Mouse (Mus musculus): ENCODE results near the gene Gm17334. TPM values are rescaled to one million over a fixed set of nuclear protein-coding genes. Genes with fewer than 3 reads are reported as not detected.

Gene Gm17334
- polyA plus RNA-seq, 1 experiment: 0.18 TPM

- Histone ChIP-seq H3K4me3 (ENCODE audit: insufficient read depth, poor library complexity, severe bottlenecking) (no peak overlapping the region), H3K36me3 (ENCODE audit: control insufficient read depth, insufficient read depth) (no peaks in the 10 kb centered on the region), H3ac (ENCODE audit: control insufficient read depth, insufficient read length, low read depth) (no peak overlapping the region), H3K27me3 (ENCODE audit: control insufficient read depth, insufficient read depth, insufficient read length) (no peaks in the 10 kb centered on the region), H3K79me2 (ENCODE audit: control insufficient read depth, insufficient read depth) (no peaks in the 10 kb centered on the region), H3K79me3 (ENCODE audit: low read depth) (no peaks in the 10 kb centered on the region)
- no peak for TF ChIP-seq MYOD1 (IDR thresholded peaks at IDR 0.05; ENCODE audit: control insufficient read depth, insufficient read length, low read depth)
- no peak for TF ChIP-seq MYOG (IDR thresholded peaks at IDR 0.05; ENCODE audit: control insufficient read depth, extremely low read depth, insufficient read length)
- no peak for TF ChIP-seq MAX (IDR thresholded peaks at IDR 0.05)
- no peak for TF ChIP-seq CEBPB (IDR thresholded peaks at IDR 0.05; ENCODE audit: low read depth)
- TF ChIP-seq USF1 (IDR thresholded peaks at IDR 0.05; ENCODE audit: low read depth): no peak
Measured at GRCm38 (mm10) chr11:53734970-53735681, 37.9 kb downstream of the Gm17334 start.

- H3K4me3 ChIP-seq (ENCODE audit: insufficient read depth, poor library complexity, severe bottlenecking): no peak overlapping the region
- TF ChIP-seq FOSL1 (IDR thresholded peaks at IDR 0.05; ENCODE audit: insufficient read depth, low read length, poor library complexity, severe bottlenecking) (no peak), MAX (IDR thresholded peaks at IDR 0.05) (no peak), CEBPB (IDR thresholded peaks at IDR 0.05; ENCODE audit: low read depth) (no peak), USF1 (IDR thresholded peaks at IDR 0.05; ENCODE audit: low read depth) (no peak), MYOD1 (IDR thresholded peaks at IDR 0.05; ENCODE audit: control insufficient read depth, insufficient read length, low read depth) (no peak), MYOG (IDR thresholded peaks at IDR 0.05; ENCODE audit: control insufficient read depth, extremely low read depth, insufficient read length) (no peak), CTCF (IDR thresholded peaks at IDR 0.05; ENCODE audit: control insufficient read depth, insufficient read depth, insufficient read length) (no peak)
- no peaks in the 10 kb centered on the region for H3K27me3 ChIP-seq (ENCODE audit: control insufficient read depth, insufficient read depth, insufficient read length)
- no peaks in the 10 kb centered on the region for H3K36me3 ChIP-seq (ENCODE audit: control insufficient read depth, insufficient read depth)
- H3K79me3 ChIP-seq (ENCODE audit: low read depth): no peaks in the 10 kb centered on the region
- no peaks in the 10 kb centered on the region for H3K79me2 ChIP-seq (ENCODE audit: control insufficient read depth, insufficient read depth)
- no peak overlapping the region for H3ac ChIP-seq (ENCODE audit: control insufficient read depth, insufficient read length, low read depth)
Measured at GRCm38 (mm10) chr11:53734431-53734830, 38.6 kb downstream of the Gm17334 start.

GRCm38 (mm10) chr11:53733824-53734223, 39.2 kb downstream of the Gm17334 start:
- Histone ChIP-seq H3K79me3 (ENCODE audit: low read depth) (no peaks in the 10 kb centered on the region), H3K4me3 (ENCODE audit: insufficient read depth, poor library complexity, severe bottlenecking) (no peak overlapping the region), H3ac (ENCODE audit: control insufficient read depth, insufficient read length, low read depth) (no peak overlapping the region), H3K36me3 (ENCODE audit: control insufficient read depth, insufficient read depth) (no peaks in the 10 kb centered on the region), H3K79me2 (ENCODE audit: control insufficient read depth, insufficient read depth) (no peaks in the 10 kb centered on the region), H3K27me3 (ENCODE audit: control insufficient read depth, insufficient read depth, insufficient read length) (no peaks in the 10 kb centered on the region)
- TF ChIP-seq MAX (IDR thresholded peaks at IDR 0.05) (no peak), FOSL1 (IDR thresholded peaks at IDR 0.05; ENCODE audit: insufficient read depth, low read length, poor library complexity, severe bottlenecking) (no peak), USF1 (IDR thresholded peaks at IDR 0.05; ENCODE audit: low read depth) (no peak), CTCF (IDR thresholded peaks at IDR 0.05; ENCODE audit: control insufficient read depth, insufficient read depth, insufficient read length) (no peak), CEBPB (IDR thresholded peaks at IDR 0.05; ENCODE audit: low read depth) (no peak), MYOD1 (IDR thresholded peaks at IDR 0.05; ENCODE audit: control insufficient read depth, insufficient read length, low read depth) (no peak), MYOG (IDR thresholded peaks at IDR 0.05; ENCODE audit: control insufficient read depth, extremely low read depth, insufficient read length) (no peak)

- no peaks in the 10 kb centered on the region for H3K79me2 ChIP-seq (ENCODE audit: control insufficient read depth, insufficient read depth)
- no peaks in the 10 kb centered on the region for H3K27me3 ChIP-seq (ENCODE audit: control insufficient read depth, insufficient read depth, insufficient read length)
- H3K36me3 ChIP-seq (ENCODE audit: control insufficient read depth, insufficient read depth): no peaks in the 10 kb centered on the region
- no peak overlapping the region for H3K4me3 ChIP-seq (ENCODE audit: insufficient read depth, poor library complexity, severe bottlenecking)
- TF ChIP-seq USF1 (IDR thresholded peaks at IDR 0.05; ENCODE audit: low read depth) (no peak), MYOD1 (IDR thresholded peaks at IDR 0.05; ENCODE audit: control insufficient read depth, insufficient read length, low read depth) (no peak), CTCF (IDR thresholded peaks at IDR 0.05; ENCODE audit: control insufficient read depth, insufficient read depth, insufficient read length) (no peak), FOSL1 (IDR thresholded peaks at IDR 0.05; ENCODE audit: insufficient read depth, low read length, poor library complexity, severe bottlenecking) (no peak), MAX (IDR thresholded peaks at IDR 0.05) (no peak), MYOG (IDR thresholded peaks at IDR 0.05; ENCODE audit: control insufficient read depth, extremely low read depth, insufficient read length) (no peak), CEBPB (IDR thresholded peaks at IDR 0.05; ENCODE audit: low read depth) (no peak)
- H3K79me3 ChIP-seq (ENCODE audit: low read depth): no peaks in the 10 kb centered on the region
- H3ac ChIP-seq (ENCODE audit: control insufficient read depth, insufficient read length, low read depth): no peak overlapping the region
Measured at GRCm38 (mm10) chr11:53732244-53732643, 40.7 kb downstream of the Gm17334 start.

GRCm38 (mm10) chr11:53731457-53731856, 41.5 kb downstream of the Gm17334 start:
- TF ChIP-seq USF1 (IDR thresholded peaks at IDR 0.05; ENCODE audit: low read depth): no peak
- TF ChIP-seq MYOG (IDR thresholded peaks at IDR 0.05; ENCODE audit: control insufficient read depth, extremely low read depth, insufficient read length): no peak
- no peak for TF ChIP-seq CEBPB (IDR thresholded peaks at IDR 0.05; ENCODE audit: low read depth)
- no peak for TF ChIP-seq MYOD1 (IDR thresholded peaks at IDR 0.05; ENCODE audit: control insufficient read depth, insufficient read length, low read depth)
- TF ChIP-seq FOSL1 (IDR thresholded peaks at IDR 0.05; ENCODE audit: insufficient read depth, low read length, poor library complexity, severe bottlenecking): no peak
- TF ChIP-seq CTCF (IDR thresholded peaks at IDR 0.05; ENCODE audit: control insufficient read depth, insufficient read depth, insufficient read length): no peak
- no peak for TF ChIP-seq MAX (IDR thresholded peaks at IDR 0.05)
- H3K4me3 ChIP-seq (ENCODE audit: insufficient read depth, poor library complexity, severe bottlenecking): no peak overlapping the region

More at GRCm38 (mm10) chr11:53731457-53731856, 41.5 kb downstream of the Gm17334 start:
- Histone ChIP-seq H3K79me2 (ENCODE audit: control insufficient read depth, insufficient read depth) (no peaks in the 10 kb centered on the region), H3K36me3 (ENCODE audit: control insufficient read depth, insufficient read depth) (no peaks in the 10 kb centered on the region), H3K79me3 (ENCODE audit: low read depth) (no peaks in the 10 kb centered on the region), H3ac (ENCODE audit: control insufficient read depth, insufficient read length, low read depth) (no peak overlapping the region), H3K27me3 (ENCODE audit: control insufficient read depth, insufficient read depth, insufficient read length) (no peaks in the 10 kb centered on the region)

Small RNAs within 50 kb of the gene (microRNA-seq; reads per million reads assigned to microRNA genes)
- 0.24 reads per million for gene Mir7671 (ENCODE audit: borderline microRNAs expressed)

Other genes starting within 250 kb of the Gm17334 start
- 7.9 TPM for gene Kif3a, start 205.8 kb downstream of the Gm17334 start, polyA plus RNA-seq (2012; fragmentation: generic; extraction: Trizol)
- not detected for gene Il4, start 154.5 kb downstream of the Gm17334 start, polyA plus RNA-seq (2012; fragmentation: generic; extraction: Trizol)
- gene Il13, start 138.5 kb downstream of the Gm17334 start, polyA plus RNA-seq (2012; fragmentation: generic; extraction: Trizol): not detected
- gene Rad50, start 65.9 kb downstream of the Gm17334 start, polyA plus RNA-seq (2012; fragmentation: generic; extraction: Trizol): 7.9 TPM
- gene Il5, start 52.4 kb downstream of the Gm17334 start, polyA plus RNA-seq (2012; fragmentation: generic; extraction: Trizol): not detected
- gene Irf1, start 3.2 kb downstream of the Gm17334 start, polyA plus RNA-seq (2012; fragmentation: generic; extraction: Trizol): 26.7 TPM
- 0.49 TPM for gene Gm12216, start 86.1 kb upstream of the Gm17334 start, polyA plus RNA-seq (2012; fragmentation: generic; extraction: Trizol)
- gene Slc22a5, start 118.5 kb upstream of the Gm17334 start, polyA plus RNA-seq (2012; fragmentation: generic; extraction: Trizol): 2.9 TPM
- gene Slc22a21, start 207.1 kb upstream of the Gm17334 start, polyA plus RNA-seq (2012; fragmentation: generic; extraction: Trizol): 1.5 TPM

Data from C2C12 (cell line).